8 mouse cellular contexts compared by ENCODE assay signal in genomic region chr11:59839459-59840126, GRCm38 (mm10). TPM values are rescaled to one million over a fixed set of nuclear protein-coding genes. Genes with fewer than 3 reads are reported as not detected.
DNase-seq lines count a peak whose midpoint lies in the region; ATAC-seq lines count a peak whose summit lies in the region.

TSS of gene Cops3 (minus strand) at chr11:59839838.

- H3K4me1 ChIP-seq in intestine, embryonic 14.5 days (replicated peaks; ENCODE audit: control insufficient read depth, insufficient read depth, low read length), result peaks cover 15% of the 10 kb centered on the region

- intact Hi-C loops in left cerebral cortex, postnatal 14 days (cut with DNase I), result no loop called here

- H3K9me3 ChIP-seq in intestine, embryonic 14.5 days (ENCODE audit: control insufficient read depth, low read length), result no peaks in the 10 kb centered on the region

- H3K27ac ChIP-seq in intestine, embryonic 14.5 days (ENCODE audit: low read depth), result peak within 1 kb of the TSS; percentile 98

- peaks cover 28% of the 10 kb centered on the region for H3K36me3 ChIP-seq in intestine, embryonic 14.5 days (ENCODE audit: control insufficient read depth, insufficient read depth, low read length)

- peak; percentile 86 for DNase-seq in adrenal gland, adult 18-20 months (ENCODE audit: low spot score in 2 of 2)
- DNase-seq in embryo, embryonic 11 days, result peak; percentile 99
- peak; percentile 95 for DNase-seq in gastrocnemius, postnatal 25 days
- DNase-seq in intestine, embryonic 14.5 days (ENCODE audit: low spot score), result peak; percentile 94
- peak; percentile 96 to 98 for DNase-seq in left cerebral cortex, postnatal 14 days (ENCODE audit: low spot score in 2 of 2)
- DNase-seq in mesoderm, embryonic 11.5 days (ENCODE audit: low read depth, low spot score), result peak; percentile 97
- DNase-seq in right cerebral cortex, postnatal 36 days (ENCODE audit: low spot score in 2 of 2), result peak; percentile 94 to 97
- DNase-seq in yolk sac, embryonic 10.5 days (ENCODE audit: low spot score), result peak; percentile 96

- no peaks in the 10 kb centered on the region for H3K27me3 ChIP-seq in intestine, embryonic 14.5 days (replicated peaks; ENCODE audit: control insufficient read depth, insufficient read depth, low read length)

- H3K4me2 ChIP-seq in intestine, embryonic 14.5 days (ENCODE audit: low read length), result peak within 1 kb of the TSS; percentile 73

- H3K9ac ChIP-seq in intestine, embryonic 14.5 days (ENCODE audit: low read length), result peak within 1 kb of the TSS; percentile 98

- under 1% methylated on average over 43 of the region's 43 CpGs for WGBS in intestine, embryonic 14.5 days

- ATAC-seq in intestine, embryonic 14.5 days (replicated peaks; ENCODE audit: low FRiP score, low TSS enrichment, low read depth), result peak; percentile 97

- H3K4me3 ChIP-seq in intestine, embryonic 14.5 days (ENCODE audit: low read depth, low read length), result peak within 1 kb of the TSS; percentile 97

RNA-seq across cellular contexts. Expression of gene Cops3, which starts in this region (rescaled TPM):
- total RNA-seq in adrenal gland, adult 18-20 months (2021), result 10 to 100 TPM; 81.4 to 86.3 TPM
- 10 to 100 TPM; 76.2 TPM for total RNA-seq in gastrocnemius, postnatal 25 days (2021)
- 206 and 211 TPM in 2 replicates for polyA plus RNA-seq in intestine, embryonic 14.5 days (2014; fragmentation: Nextera tagmentation; extraction: Ambion mirVana)
- total RNA-seq in left cerebral cortex, postnatal 14 days (2021), result 10 to 100 TPM; 67.4 to 68.9 TPM

Comparison
In these comparisons a context has a peak if more than half of its experiments do, and no peak if none do; other contexts are left out.
1. Peak in every context shown above with its lines: DNase-seq, ATAC-seq, H3K4me3 ChIP-seq and H3K27ac ChIP-seq.